Mouse (Mus musculus) WW6 (cell line): ENCODE results near the gene Chmp4b.
A peak's percentile ranks its signal among the peaks of the same experiment; 100 is the strongest.

Experiments
- DNase-seq: peaks from one replicate; pipeline ENCODE4 v3.0.0-alpha.2; 2013; ENCODE audit warnings: low read depth, low spot score

The Chmp4b gene

GRCm38 (mm10) chr2:154651363-154651762 lies at the start of gene Chmp4b:
Gene Chmp4b, plus strand, starts transcription at chr2:154651705.
- DNase-seq = no peak

GRCm38 (mm10) chr2:154603007-154603637 lies 48.4 kb upstream of the Chmp4b start:
- DNase-seq = no peak

GRCm38 (mm10) chr2:154603638-154604153 lies 47.8 kb upstream of the Chmp4b start, which contains the start of gene Pxmp4:
Gene Pxmp4, minus strand, starts transcription at chr2:154603708.
- DNase-seq = peak; percentile 88

- no peak for DNase-seq
Observed at GRCm38 (mm10) chr2:154604156-154604555, 47.3 kb upstream of the Chmp4b start.

DNA sequence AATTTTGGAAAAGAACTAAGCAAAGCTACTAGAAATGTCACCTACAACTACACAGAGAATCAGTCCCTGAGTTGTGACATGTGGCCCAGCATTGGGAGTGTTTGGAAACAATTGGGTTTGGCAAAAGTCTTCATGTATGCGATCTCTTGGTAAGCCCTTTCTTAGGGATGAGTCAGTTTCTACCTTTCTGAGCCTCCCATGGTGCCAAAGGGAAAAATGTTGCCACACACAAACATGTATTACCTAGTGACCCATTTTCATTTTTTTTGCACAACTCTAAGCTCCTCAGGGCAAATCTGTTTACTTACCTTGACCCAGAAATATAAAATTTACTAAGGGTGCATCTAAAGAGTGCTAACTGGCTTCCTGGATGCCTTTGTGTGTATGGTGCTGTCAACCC lies 44.5 kb upstream of the Chmp4b start:
- no peak for DNase-seq

- DNase-seq = no peak
Observed at GRCm38 (mm10) chr2:154609050-154609767, 42.3 kb upstream of the Chmp4b start.

GRCm38 (mm10) chr2:154613118-154614115 lies 38.1 kb upstream of the Chmp4b start, which contains the start of the genes Zfp341 and 4930519P11Rik:
Gene Zfp341, plus strand, starts transcription at chr2:154613297.
Gene 4930519P11Rik, minus strand, starts transcription at chr2:154613437.
- peak; percentile 69 for DNase-seq

GRCm38 (mm10) chr2:154614841-154615576 lies 36.5 kb upstream of the Chmp4b start:
- no peak for DNase-seq

GRCm38 (mm10) chr2:154615674-154616073 lies 35.8 kb upstream of the Chmp4b start:
- no peak for DNase-seq

- no peak for DNase-seq
Observed at GRCm38 (mm10) chr2:154617061-154617460, 34.4 kb upstream of the Chmp4b start.

- no peak for DNase-seq
Observed at GRCm38 (mm10) chr2:154621684-154622083, 29.8 kb upstream of the Chmp4b start.

DNA sequence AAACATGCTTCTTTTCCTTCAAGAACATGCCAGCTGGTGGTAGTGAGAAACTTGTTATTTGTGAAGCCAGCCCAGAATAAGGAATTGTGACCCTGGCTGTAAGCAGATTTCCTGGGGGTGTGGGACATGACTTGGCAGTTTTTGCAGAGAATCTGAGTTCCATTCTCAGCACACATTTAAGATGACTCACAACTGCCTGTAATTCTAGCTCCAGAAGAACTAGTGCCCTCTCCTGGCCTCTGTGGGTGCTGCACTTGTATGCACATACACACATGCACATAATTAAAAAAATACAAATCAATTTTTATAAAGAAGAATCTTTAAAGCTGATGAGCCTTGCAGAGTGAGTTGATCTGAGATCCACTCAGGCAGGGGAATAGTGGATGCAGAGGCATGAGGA lies 27.4 kb upstream of the Chmp4b start:
- no peak for DNase-seq

- no peak for DNase-seq
Observed at GRCm38 (mm10) chr2:154630531-154630930, 21.0 kb upstream of the Chmp4b start.

DNA sequence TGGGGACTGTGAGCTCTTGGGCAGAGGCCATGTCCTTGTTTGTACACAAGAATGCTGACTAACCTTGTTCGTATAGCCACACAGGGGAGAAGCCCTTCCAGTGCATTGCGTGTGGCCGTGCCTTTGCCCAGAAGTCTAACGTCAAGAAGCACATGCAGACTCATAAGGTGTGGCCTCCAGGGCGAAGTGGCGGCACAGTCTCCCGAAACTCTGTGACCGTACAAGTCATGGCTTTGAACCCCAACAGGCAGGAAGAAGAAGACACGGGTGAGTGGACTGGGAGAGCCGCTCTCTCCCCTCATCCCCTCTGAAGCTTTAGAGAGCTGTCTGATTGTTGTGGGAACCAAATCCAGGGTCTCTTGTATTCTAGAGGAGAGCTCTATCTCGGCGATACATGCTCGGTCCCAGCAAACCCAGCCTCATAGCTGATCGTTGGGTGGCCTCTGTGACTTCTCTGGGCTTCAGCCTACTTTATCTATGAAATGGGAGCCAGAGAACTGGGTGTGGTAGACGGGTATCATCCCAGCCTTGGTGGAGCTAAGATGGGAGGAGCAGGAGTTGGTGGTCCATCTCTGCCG lies 19.2 kb upstream of the Chmp4b start:
- no peak for DNase-seq

GRCm38 (mm10) chr2:154633039-154633742 lies 18.3 kb upstream of the Chmp4b start:
- DNase-seq = no peak

DNA sequence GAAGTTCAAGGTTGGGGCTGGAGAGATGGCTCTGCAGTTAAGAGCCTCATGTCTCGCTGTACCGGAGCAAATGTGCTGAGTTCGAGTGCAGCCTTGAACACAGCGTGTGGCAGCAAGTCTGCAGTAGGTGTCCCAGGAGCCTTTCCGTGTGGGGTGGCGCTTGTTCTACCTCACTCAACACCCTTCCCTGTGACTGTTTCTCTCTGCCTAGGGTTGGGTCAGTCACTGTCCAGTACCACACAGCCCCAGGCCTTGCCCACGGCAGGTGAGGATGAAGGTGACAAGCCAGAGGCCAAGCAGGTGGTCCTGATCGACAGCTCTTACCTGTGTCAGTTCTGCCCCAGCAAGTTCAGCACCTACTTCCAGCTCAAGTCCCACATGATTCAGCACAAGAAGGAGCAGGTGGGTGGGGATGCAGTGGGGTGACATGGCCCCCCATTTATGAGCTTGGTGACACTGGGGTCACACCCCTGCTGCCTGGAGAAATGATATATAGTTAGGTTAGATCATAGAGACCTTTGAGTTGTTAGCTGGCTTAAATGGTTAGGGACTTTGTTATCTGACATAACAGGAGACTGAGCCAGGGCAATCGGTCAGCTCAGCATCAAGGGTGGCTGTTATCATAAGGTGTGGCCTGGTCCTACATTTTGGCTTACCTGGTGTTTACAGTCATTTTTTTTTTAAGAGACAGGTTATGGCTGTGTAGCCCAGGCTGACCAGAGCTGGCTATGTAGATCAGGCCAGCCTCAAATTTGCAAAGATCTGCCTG lies 17.4 kb upstream of the Chmp4b start:
- no peak for DNase-seq

DNA sequence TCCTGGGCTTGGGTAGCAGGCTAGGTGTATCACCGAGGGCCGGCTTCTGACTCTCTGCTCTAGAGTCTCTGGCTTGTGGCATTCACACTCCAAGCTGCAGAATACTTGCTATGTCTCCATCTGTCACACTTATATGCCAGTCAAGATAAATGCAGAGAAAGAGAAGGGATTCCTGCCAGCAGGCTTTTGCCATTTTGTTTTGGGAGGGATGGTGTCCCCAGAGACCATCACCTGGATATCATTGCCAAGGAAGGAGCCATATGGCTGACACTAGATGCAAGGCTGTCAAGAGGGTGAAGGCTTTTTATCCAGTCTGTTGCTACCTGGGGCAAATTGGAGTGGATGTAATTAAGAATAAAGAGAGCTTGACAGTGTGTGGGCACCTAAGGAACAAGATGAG lies 15.7 kb upstream of the Chmp4b start:
- no peak for DNase-seq

- DNase-seq = no peak
Observed at GRCm38 (mm10) chr2:154638521-154638920, 13.0 kb upstream of the Chmp4b start.

DNA sequence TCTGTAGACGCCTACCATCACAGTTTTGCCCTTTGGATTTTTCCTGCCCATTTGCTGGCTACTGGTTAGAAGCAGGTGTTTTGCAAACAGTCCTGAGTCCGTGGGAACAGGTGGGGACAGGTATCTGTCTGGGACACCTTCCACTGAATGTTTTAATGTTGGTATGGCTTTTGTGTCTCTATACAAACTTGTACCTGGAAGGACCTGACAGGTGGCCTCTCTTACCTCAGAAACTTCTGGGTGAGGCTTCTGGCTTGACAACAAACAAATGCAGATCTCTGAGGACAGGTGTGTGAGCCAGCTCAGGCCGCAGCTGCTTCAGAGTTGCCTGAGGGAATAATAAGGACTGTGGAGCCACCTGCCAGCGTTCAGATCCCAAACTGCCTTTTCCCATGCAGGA lies 12.4 kb upstream of the Chmp4b start:
- no peak for DNase-seq
